Mouse (Mus musculus) ES-Bruce4 (cell line): ENCODE measurements around the gene Slc19a2. TPM values are rescaled to one million over a fixed set of nuclear protein-coding genes. Genes with fewer than 3 reads are reported as not detected.

Experiments
- H3K27ac ChIP-seq: 2 replicates; pipeline ENCODE4 v1.5.1; 2012; ENCODE audit warnings: low read length, inconsistent platforms; ENCODE audit not compliant: insufficient read depth
- H3K27me3 ChIP-seq: 2 replicates; pipeline ENCODE4 v1.6.1; 2012; ENCODE audit warnings: mild to moderate bottlenecking, low read length, inconsistent platforms; ENCODE audit not compliant: control insufficient read depth, poor library complexity, insufficient read depth, severe bottlenecking
- H3K36me3 ChIP-seq: 2 replicates; pipeline ENCODE4 v1.6.1; 2012; ENCODE audit warnings: inconsistent platforms, mild to moderate bottlenecking, low read length, moderate library complexity; ENCODE audit not compliant: control insufficient read depth, poor library complexity, insufficient read depth, severe bottlenecking
- H3K4me1 ChIP-seq: one replicate; pipeline ENCODE4 v1.8.1; 2011; ENCODE audit warnings: low read length; ENCODE audit not compliant: control insufficient read depth, insufficient read depth
- H3K4me3 ChIP-seq: 2 replicates; pipeline ENCODE4 v1.5.1; 2011; ENCODE audit warnings: low read depth, mild to moderate bottlenecking, low read length
- H3K9ac ChIP-seq: 2 replicates; pipeline ENCODE4 v1.6.1; 2012; ENCODE audit warnings: low read depth, mild to moderate bottlenecking, inconsistent platforms; ENCODE audit not compliant: poor library complexity, severe bottlenecking
- H3K9me3 ChIP-seq: replicated peaks from 2 replicates; pipeline ENCODE4 v1.6.1; 2012; ENCODE audit warnings: mild to moderate bottlenecking, low read length, inconsistent platforms; ENCODE audit not compliant: control insufficient read depth, poor library complexity, insufficient read depth, severe bottlenecking
- CTCF ChIP-seq: IDR thresholded peaks from one replicate; pipeline ENCODE4 v1.8.1; 2011; ENCODE audit warnings: low read depth, low read length
- EP300 ChIP-seq: IDR thresholded peaks from 2 replicates; pipeline ENCODE4 v1.6.1; 2011; ENCODE audit warnings: low read depth, low read length; ENCODE audit not compliant: insufficient read depth
- POLR2A ChIP-seq: IDR thresholded peaks from one replicate; pipeline ENCODE4 v1.8.1; 2011; ENCODE audit warnings: low read length; ENCODE audit not compliant: insufficient read depth
- polyA plus RNA-seq: library from polyadenylated mRNA; stranded (reverse); fragments of >200 nt; gene quantifications from 2 replicates; pipeline ENCODE4 v1.2.4, GENCODE M21; 2011; ENCODE audit warnings: low read depth; ENCODE audit not compliant: missing spikeins, insufficient read depth, insufficient read length

The Slc19a2 gene
- polyA plus RNA-seq, 1 experiment: 59.3 TPM

DNA sequence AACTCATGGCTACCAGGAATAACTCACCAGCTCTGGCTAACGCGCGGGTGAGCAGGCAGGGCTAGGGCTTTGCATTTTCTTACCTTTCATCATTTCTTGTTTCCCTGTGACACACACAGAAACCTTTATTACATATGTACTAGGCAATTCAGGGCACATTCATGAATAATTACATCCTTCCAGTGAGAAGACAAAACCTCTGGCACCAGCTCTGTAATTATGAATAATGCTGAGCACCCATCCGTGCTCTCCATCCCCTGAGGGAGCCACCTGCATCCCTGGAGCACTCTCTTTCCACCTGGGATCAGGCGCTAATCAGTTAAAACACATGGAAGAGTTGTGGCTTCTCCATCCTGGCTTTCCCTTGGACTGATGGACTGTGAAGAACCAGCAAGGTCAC is 55.0 kb downstream of the Slc19a2 start, which contains the start of gene Nme7:
TSS of gene Nme7 (plus strand) at position 301 of the 400 bp plus-strand sequence.
- no peaks in the 10 kb centered on the region for H3K9me3 ChIP-seq
- TF ChIP-seq POLR2A (no peak), CTCF (no peak), EP300 (no peak)
- no peaks in the 10 kb centered on the region for H3K4me1 ChIP-seq
- no peak within 1 kb of the TSS for H3K4me3 ChIP-seq
- H3K27me3 ChIP-seq: no peaks in the 10 kb centered on the region
- peaks cover 20% of the 10 kb centered on the region for H3K36me3 ChIP-seq
- no peak within 1 kb of the TSS for H3K27ac ChIP-seq
- no peak within 1 kb of the TSS for H3K9ac ChIP-seq

DNA sequence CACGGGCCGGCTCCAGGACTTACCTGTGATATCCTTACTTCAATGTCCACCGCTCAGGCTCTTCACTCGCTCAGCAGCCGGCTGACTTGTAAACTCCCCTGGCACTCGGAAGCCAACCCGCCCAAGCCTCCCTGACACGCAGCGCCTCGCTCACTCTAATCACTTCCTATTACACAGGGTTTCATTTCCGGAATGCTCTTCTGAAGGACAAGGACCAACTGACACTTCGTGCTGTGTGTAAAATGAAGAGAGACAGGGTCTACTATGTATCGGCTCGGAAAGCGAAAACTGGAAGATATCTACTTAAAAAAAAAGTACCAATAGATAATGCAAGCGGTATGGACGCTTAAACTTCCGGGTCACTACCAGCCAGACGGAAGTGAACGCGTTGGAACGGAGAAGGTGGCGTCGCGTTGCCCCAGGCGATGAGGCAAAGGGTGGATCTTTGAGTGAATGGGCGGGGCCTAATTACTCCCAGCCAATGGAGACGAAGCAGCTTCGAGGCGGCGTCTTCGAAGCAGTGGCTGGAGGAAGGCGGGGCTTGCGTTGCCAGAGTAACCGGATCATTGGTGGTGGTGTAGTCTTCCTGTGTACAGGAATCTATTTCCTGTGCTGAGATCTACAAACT is 58.4 kb downstream of the Slc19a2 start, which contains the start of gene Blzf1:
TSS of gene Blzf1 (minus strand) at position 366 of the 628 bp plus-strand sequence.
- Histone ChIP-seq H3K4me3 (peak within 1 kb of the TSS; percentile 90), H3K36me3 (peaks cover 6% of the 10 kb centered on the region), H3K9ac (peak within 1 kb of the TSS; percentile 63), H3K9me3 (no peaks in the 10 kb centered on the region), H3K27ac (no peak within 1 kb of the TSS), H3K4me1 (no peaks in the 10 kb centered on the region), H3K27me3 (no peaks in the 10 kb centered on the region)
- TF ChIP-seq EP300: no peak
- no peak for TF ChIP-seq CTCF
- TF ChIP-seq POLR2A: no peak

DNA sequence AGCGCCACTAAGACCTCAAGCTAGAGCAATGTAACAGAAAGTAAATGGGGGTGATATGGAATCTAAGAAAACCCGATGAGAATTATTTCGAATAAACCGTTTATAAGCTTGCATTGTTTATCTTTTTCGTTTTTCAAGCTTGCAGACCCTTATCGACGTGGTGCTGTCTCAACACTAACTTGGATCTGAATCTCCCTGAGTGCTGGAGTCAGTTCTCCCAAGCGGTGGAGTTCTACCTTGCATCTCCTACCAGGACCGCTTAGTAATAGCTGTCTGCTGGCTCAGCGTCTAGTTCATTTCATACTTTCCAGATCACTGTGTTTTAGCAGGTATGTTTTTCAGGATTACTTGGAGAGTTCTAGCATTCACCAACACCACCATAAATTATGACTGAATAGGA is 59.1 kb downstream of the Slc19a2 start:
- Histone ChIP-seq H3K4me3 (peak overlapping the region; percentile 90), H3K9me3 (no peaks in the 10 kb centered on the region), H3K36me3 (no peaks in the 10 kb centered on the region), H3K27ac (no peak overlapping the region), H3K27me3 (no peaks in the 10 kb centered on the region), H3K9ac (peak overlapping the region; percentile 63), H3K4me1 (no peaks in the 10 kb centered on the region)
- TF ChIP-seq EP300 (no peak), POLR2A (no peak), CTCF (no peak)

DNA sequence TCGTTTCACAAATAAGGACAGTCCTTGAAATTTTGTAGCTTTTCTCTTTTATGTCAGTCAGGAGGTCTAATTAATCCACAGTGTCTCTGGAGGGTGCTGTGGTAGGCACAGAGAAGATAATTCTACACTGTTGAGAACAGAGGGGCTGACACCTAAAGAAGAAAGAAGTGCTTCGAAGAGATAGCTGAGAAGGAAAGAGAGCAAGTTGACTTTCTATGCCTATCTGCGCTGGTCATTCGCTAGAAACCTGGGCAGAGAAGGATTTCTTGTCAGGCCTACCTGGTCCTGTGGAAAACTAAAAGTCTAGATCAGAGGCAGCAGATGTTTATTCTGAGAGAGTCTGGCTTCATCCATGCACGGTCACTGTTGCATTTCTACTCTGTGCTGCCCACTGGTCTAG is 65.2 kb downstream of the Slc19a2 start:
- no peak for TF ChIP-seq POLR2A
- TF ChIP-seq EP300: no peak
- TF ChIP-seq CTCF: no peak
- H3K4me1 ChIP-seq: no peaks in the 10 kb centered on the region

More for the DNA sequence above, 65.2 kb downstream of the Slc19a2 start:
- Histone ChIP-seq H3K9me3 (no peaks in the 10 kb centered on the region), H3K27me3 (no peaks in the 10 kb centered on the region), H3K4me3 (no peak overlapping the region), H3K36me3 (no peaks in the 10 kb centered on the region), H3K27ac (no peak overlapping the region), H3K9ac (no peak overlapping the region)

Other genes with a start within 250 kb of the Slc19a2 start
- gene Sele, start 200.8 kb upstream of the Slc19a2 start, polyA plus RNA-seq: not detected in 2 replicates
- gene Sell, start 187.1 kb upstream of the Slc19a2 start, polyA plus RNA-seq: not detected in 2 replicates
- 0.20 and 0.76 TPM in 2 replicates for gene Selp, start 133.8 kb upstream of the Slc19a2 start, polyA plus RNA-seq
- gene F5, start 97.2 kb upstream of the Slc19a2 start, polyA plus RNA-seq: 5.7 and 6.0 TPM in 2 replicates
- gene Ccdc181, start 26.5 kb downstream of the Slc19a2 start, polyA plus RNA-seq: 7.8 and 10.2 TPM in 2 replicates
- gene Nme7, start 55.1 kb downstream of the Slc19a2 start, polyA plus RNA-seq: 45.7 and 48.8 TPM in 2 replicates
- 25.7 and 33.9 TPM in 2 replicates for gene Blzf1, start 58.4 kb downstream of the Slc19a2 start, polyA plus RNA-seq
- 116 TPM in 2 replicates for gene Atp1b1, start 209.3 kb downstream of the Slc19a2 start, polyA plus RNA-seq